ENCODE assay signal across 27 mouse cellular contexts in the genomic region with DNA sequence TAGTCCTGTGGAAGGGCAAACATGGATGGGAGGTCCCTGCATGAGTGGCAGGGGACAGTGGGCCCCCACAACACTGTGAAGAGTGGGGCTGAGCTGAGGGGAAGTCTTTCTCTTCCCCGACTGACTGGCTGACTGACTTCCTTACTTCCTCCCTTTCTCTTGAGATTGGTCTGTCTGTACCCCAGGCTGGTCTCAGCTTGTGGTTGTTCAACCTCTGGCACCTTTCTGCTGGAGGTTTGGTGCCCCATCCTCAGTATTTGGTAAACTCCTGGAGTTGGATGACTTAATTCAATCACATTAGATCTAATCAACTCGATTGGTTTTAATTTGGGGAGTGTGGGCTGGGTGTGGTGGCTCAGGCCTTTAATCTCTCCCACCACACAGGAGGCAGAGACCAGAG. TPM values are rescaled to one million over a fixed set of nuclear protein-coding genes. Genes with fewer than 3 reads are reported as not detected.
"Had no signal": no experiment of that assay in that cellular context is flagged by ENCODE, and none has a peak within 500 bp of the region (broad histone marks: within the 10 kb centered on the region; RNA-seq: fewer than 3 reads in every experiment).

No protein-coding gene starts in this region.

- H3K4me1 ChIP-seq: limb, embryonic 12.5 days; limb, embryonic 15.5 days; stomach, embryonic 15.5 days had no signal

- H3K36me3 ChIP-seq: limb, embryonic 12.5 days; limb, embryonic 15.5 days; midbrain, embryonic 12.5 days; midbrain, embryonic 15.5 days; neural tube, embryonic 12.5 days; stomach, embryonic 15.5 days had no signal

- DNase-seq: kidney, adult 9 months; kidney, postnatal 14 days; kidney, postnatal 4 days; left cerebral cortex, postnatal 4 days; liver, postnatal 0 days; lung, embryonic 14.5 days; lung, postnatal 36 days; right cerebral cortex, adult 18-20 months; right cerebral cortex, postnatal 14 days; right cerebral cortex, postnatal 4 days; thymus, postnatal 25 days had no signal

- ATAC-seq: intestine, postnatal 0 days; liver, postnatal 0 days; lung, postnatal 0 days; midbrain, embryonic 15.5 days had no signal

- H3K27ac ChIP-seq: limb, embryonic 12.5 days; limb, embryonic 15.5 days; liver, embryonic 14.5 days; midbrain, embryonic 12.5 days; midbrain, embryonic 15.5 days; neural tube, embryonic 12.5 days; stomach, embryonic 15.5 days had no signal

- H3K4me3 ChIP-seq: limb, embryonic 12.5 days; limb, embryonic 15.5 days; midbrain, embryonic 12.5 days; midbrain, embryonic 15.5 days; neural tube, embryonic 12.5 days; stomach, embryonic 15.5 days had no signal

RNA-seq across cellular contexts. Expression of gene Ankrd36, which starts 3.0 kb away (rescaled TPM):
- total RNA-seq: layer of hippocampus, adult 18-20 months; layer of hippocampus, postnatal 14 days; left cerebral cortex, adult 8-10 months; left cerebral cortex, postnatal 14 days; left cerebral cortex, postnatal 4 days; megakaryocyte, adult 5-6 weeks; neutrophil, adult 5-6 weeks had no signal
- polyA plus RNA-seq: intestine, postnatal 0 days; kidney, embryonic 16.5 days; limb, embryonic 12.5 days; limb, embryonic 15.5 days; lung, embryonic 14.5 days; lung, postnatal 0 days; neural tube, embryonic 12.5 days had no signal
